Mouse (Mus musculus) bone marrow macrophage, adult 2 months (primary cell): ENCODE measurements around the gene Rai14.

Experiments used
- CTCF ChIP-seq: IDR thresholded peaks from 2 replicates; pipeline ENCODE4 v1.5.1; 2012; ENCODE audit warnings: low read depth, mild to moderate bottlenecking, low read length, moderate library complexity
- POLR2A ChIP-seq: IDR thresholded peaks from 2 replicates; pipeline ENCODE4 v1.6.1; 2012; ENCODE audit warnings: mild to moderate bottlenecking, low read depth, low read length, borderline replicate concordance

- TF ChIP-seq CTCF (no peak), POLR2A (no peak)
Observed at GRCm38 (mm10) chr15:10645101-10645500, 69.3 kb downstream of the Rai14 start.
